Mouse (Mus musculus) stomach, embryonic 14.5 days (tissue): Measurements from ENCODE around the gene Ptgir. TPM values are rescaled to one million over a fixed set of nuclear protein-coding genes. Genes with fewer than 3 reads are reported as not detected.

Source experiments
- ATAC-seq: fragments of 200-750 bp; cut with Nextera tagmentation; 2 replicates; pipeline ENCODE4 v1.8.0; 2017; ENCODE audit warnings: low read depth, moderate TSS enrichment; ENCODE audit not compliant: insufficient number of reproducible peaks, insufficient read depth, low FRiP score
- H3K27ac ChIP-seq: fragments of 300-500 bp; sonication (generic); 2 replicates; pipeline ENCODE4 v1.5.1; 2014; ENCODE audit warnings: mild to moderate bottlenecking, low read length, moderate library complexity, mixed read lengths
- H3K27me3 ChIP-seq: fragments of 300-500 bp; sonication (generic); 2 replicates; pipeline ENCODE4 v1.6.1; 2014; ENCODE audit warnings: low read length, control low read depth, mixed read lengths; ENCODE audit not compliant: control insufficient read depth, insufficient read depth
- H3K36me3 ChIP-seq: fragments of 300-500 bp; sonication (generic); 2 replicates; pipeline ENCODE4 v1.6.1; 2014; ENCODE audit warnings: mild to moderate bottlenecking, control low read depth, low read length, moderate library complexity, mixed read lengths; ENCODE audit not compliant: control insufficient read depth, insufficient read depth
- H3K4me1 ChIP-seq: fragments of 300-500 bp; sonication (generic); 2 replicates; pipeline ENCODE4 v1.6.1; 2014; ENCODE audit warnings: low read length, control low read depth, mixed read lengths; ENCODE audit not compliant: control insufficient read depth, insufficient read depth
- H3K4me2 ChIP-seq: fragments of 300-500 bp; sonication (generic); replicated peaks from 2 replicates; pipeline ENCODE4 v1.6.1; 2014; ENCODE audit warnings: low read depth, low read length, control low read depth
- H3K4me3 ChIP-seq: fragments of 300-500 bp; sonication (generic); 2 replicates; pipeline ENCODE4 v1.5.1; 2014; ENCODE audit warnings: low read depth, low read length, control low read depth
- H3K9ac ChIP-seq: fragments of 300-500 bp; sonication (generic); replicated peaks from 2 replicates; pipeline ENCODE4 v1.6.1; 2014; ENCODE audit warnings: low read depth, mild to moderate bottlenecking, control low read depth, low read length, moderate library complexity, mixed read lengths
- H3K9me3 ChIP-seq: fragments of 300-500 bp; sonication (generic); 2 replicates; pipeline ENCODE4 v1.6.1; 2016; ENCODE audit warnings: low read depth, low read length, control low read depth; ENCODE audit not compliant: control insufficient read depth
- WGBS: fragments of 180-500 bp; shearing (Covaris S2); extraction: QIAGEN DNeasy Blood & Tissue Kit; methylation state at CpG from one replicate; pipeline ENCODE4 v1.1.7; 2014; 5-methylcytosine and 5-hydroxymethylcytosine counted together
- polyA plus RNA-seq: library from polyadenylated mRNA; unstranded; fragments of >200 nt; fragmentation: Nextera tagmentation; extraction: Ambion mirVana; gene quantifications from 2 replicates; pipeline ENCODE4 v1.2.1, GENCODE M21; 2014

Gene Ptgir
- polyA plus RNA-seq, 1 experiment from 2014 or later, result 2.0 TPM

- ATAC-seq, result no peak
- Histone ChIP-seq H3K27me3 (no peaks in the 10 kb centered on the region), H3K4me1 (peaks cover 38% of the 10 kb centered on the region), H3K9ac (no peak overlapping the region), H3K4me3 (no peak overlapping the region), H3K4me2 (no peak overlapping the region), H3K9me3 (no peaks in the 10 kb centered on the region), H3K27ac (peak overlapping the region; percentile 48; the same call in 1 of the 2 replicates), H3K36me3 (no peaks in the 10 kb centered on the region)
- 45% methylated on average over 9 of the region's 9 CpGs for WGBS
Measured at GRCm38 (mm10) chr7:16905491-16906021, 734 bp upstream of the Ptgir start.

DNA sequence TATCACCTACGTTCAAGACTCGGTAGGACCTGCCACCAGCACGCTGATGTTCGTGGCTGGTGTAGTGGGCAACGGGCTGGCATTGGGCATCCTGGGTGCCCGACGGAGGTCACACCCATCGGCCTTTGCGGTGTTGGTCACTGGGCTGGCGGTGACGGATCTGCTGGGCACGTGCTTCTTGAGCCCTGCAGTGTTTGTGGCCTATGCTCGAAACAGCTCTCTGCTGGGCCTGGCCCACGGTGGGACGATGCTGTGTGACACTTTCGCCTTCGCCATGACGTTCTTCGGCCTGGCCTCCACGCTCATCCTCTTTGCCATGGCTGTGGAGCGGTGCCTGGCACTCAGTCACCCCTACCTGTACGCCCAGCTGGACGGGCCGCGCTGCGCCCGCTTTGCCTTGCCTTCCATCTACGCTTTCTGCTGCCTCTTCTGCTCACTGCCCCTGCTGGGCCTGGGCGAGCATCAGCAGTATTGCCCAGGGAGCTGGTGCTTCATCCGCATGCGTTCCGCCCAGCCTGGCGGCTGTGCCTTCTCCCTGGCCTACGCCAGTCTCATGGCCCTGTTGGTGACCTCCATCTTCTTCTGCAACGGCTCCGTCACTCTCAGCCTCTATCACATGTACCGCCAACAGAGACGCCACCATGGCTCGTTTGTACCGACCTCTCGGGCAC is 734 bp downstream of the Ptgir start:
- Histone ChIP-seq H3K4me2 (no peak overlapping the region), H3K36me3 (no peaks in the 10 kb centered on the region), H3K9ac (no peak overlapping the region; the same call in 1 of the 2 replicates), H3K27ac (no peak overlapping the region), H3K4me3 (no peak overlapping the region), H3K27me3 (no peaks in the 10 kb centered on the region), H3K4me1 (peaks cover 38% of the 10 kb centered on the region), H3K9me3 (no peaks in the 10 kb centered on the region)
- WGBS, result 93% methylated on average over 41 of the region's 41 CpGs
- ATAC-seq, result no peak

DNA sequence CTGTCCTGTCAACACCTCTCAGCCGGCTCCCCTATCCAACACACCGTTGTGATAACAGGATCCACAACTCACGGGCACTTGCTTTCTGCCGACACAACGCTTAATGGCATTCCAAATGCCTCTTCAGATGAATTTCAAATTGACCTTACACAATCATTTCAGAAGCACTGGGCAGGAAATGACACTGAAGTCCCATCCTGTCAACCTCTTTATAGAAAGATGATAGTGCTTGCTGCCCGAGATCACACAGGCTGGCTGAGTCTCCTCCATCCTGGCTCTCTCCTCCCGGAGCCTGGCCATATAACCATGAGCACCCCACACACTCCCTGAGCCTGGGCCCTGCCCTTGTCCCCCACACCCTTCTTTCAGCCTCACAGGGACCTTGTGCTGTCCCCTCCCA is 1.6 kb downstream of the Ptgir start:
- H3K27me3 ChIP-seq, result no peaks in the 10 kb centered on the region
- H3K9ac ChIP-seq, result no peak overlapping the region
- H3K36me3 ChIP-seq, result no peaks in the 10 kb centered on the region
- ATAC-seq, result no peak
- no peak overlapping the region for H3K27ac ChIP-seq
- H3K4me2 ChIP-seq, result 0 out of 2 replicates have a peak overlapping the region, but pooled peaks have one; percentile 10
- no peaks in the 10 kb centered on the region for H3K9me3 ChIP-seq
- peaks cover 38% of the 10 kb centered on the region for H3K4me1 ChIP-seq
- 52% methylated on average over 7 of the region's 7 CpGs for WGBS
- no peak overlapping the region for H3K4me3 ChIP-seq

GRCm38 (mm10) chr7:16908367-16908766 is 2.1 kb downstream of the Ptgir start:
- Histone ChIP-seq H3K27ac (no peak overlapping the region), H3K9me3 (no peaks in the 10 kb centered on the region), H3K9ac (no peak overlapping the region), H3K27me3 (no peaks in the 10 kb centered on the region), H3K4me3 (no peak overlapping the region), H3K4me1 (peaks cover 38% of the 10 kb centered on the region), H3K4me2 (0 out of 2 replicates have a peak overlapping the region, but pooled peaks have one; percentile 10), H3K36me3 (no peaks in the 10 kb centered on the region)
- 24% methylated on average over 11 of the region's 11 CpGs for WGBS
- no peak for ATAC-seq

DNA sequence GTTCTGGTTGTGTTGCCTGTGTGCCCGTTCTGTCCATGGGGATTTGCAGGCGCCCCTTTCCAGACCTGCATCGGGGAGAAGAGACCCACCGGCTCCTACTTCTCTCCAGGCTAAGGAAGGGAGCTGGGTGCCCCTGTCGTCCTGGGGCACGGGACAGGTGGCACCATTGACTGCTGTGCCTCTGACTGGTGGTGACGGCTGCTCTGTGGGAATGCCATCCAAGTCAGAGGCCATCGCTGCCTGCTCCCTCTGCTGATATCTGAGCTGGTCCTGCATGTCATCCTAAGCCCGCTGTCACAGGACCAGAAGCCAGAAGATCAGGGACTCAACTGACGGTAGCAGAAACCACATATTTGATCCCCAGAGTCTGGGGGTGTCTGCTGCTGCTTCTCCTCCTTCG is 2.6 kb downstream of the Ptgir start:
- no peak overlapping the region for H3K4me3 ChIP-seq
- H3K27me3 ChIP-seq, result no peaks in the 10 kb centered on the region
- H3K9me3 ChIP-seq, result no peaks in the 10 kb centered on the region
- no peaks in the 10 kb centered on the region for H3K36me3 ChIP-seq
- no peak overlapping the region; the same call in 1 of the 2 replicates for H3K9ac ChIP-seq
- H3K4me2 ChIP-seq, result no peak overlapping the region; the same call in 1 of the 2 replicates
- ATAC-seq, result no peak
- WGBS, result 41% methylated on average over 11 of the region's 11 CpGs
- no peak overlapping the region; the same call in 1 of the 2 replicates for H3K27ac ChIP-seq
- peaks cover 38% of the 10 kb centered on the region for H3K4me1 ChIP-seq

DNA sequence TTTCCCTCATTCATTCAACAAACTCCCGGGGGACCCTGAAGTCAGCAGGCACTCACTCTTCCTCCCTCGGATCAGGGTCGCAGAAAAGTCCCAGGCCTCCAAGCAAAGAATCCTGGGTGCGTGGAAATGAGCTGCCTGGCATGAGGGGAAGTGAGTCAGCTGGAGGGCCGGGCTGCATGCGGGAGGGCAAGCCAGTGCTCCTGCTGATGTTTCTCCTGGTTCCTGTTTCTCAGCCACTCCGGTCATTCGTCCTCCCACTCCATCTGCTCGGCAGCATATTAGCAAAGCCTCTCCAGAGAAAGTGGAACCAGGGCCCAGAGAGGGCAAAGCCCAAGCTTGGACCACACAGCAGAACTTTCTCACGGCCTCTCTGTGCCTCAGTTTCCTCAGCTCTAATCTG is 3.6 kb downstream of the Ptgir start:
- H3K9ac ChIP-seq, result no peak overlapping the region
- no peak for ATAC-seq
- H3K27ac ChIP-seq, result no peak overlapping the region
- WGBS, result 33% methylated on average over 10 of the region's 10 CpGs
- no peaks in the 10 kb centered on the region for H3K9me3 ChIP-seq
- no peaks in the 10 kb centered on the region for H3K27me3 ChIP-seq
- no peak overlapping the region for H3K4me2 ChIP-seq
- H3K4me1 ChIP-seq, result peaks cover 38% of the 10 kb centered on the region
- H3K4me3 ChIP-seq, result no peak overlapping the region
- peaks cover 7% of the 10 kb centered on the region for H3K36me3 ChIP-seq

DNA sequence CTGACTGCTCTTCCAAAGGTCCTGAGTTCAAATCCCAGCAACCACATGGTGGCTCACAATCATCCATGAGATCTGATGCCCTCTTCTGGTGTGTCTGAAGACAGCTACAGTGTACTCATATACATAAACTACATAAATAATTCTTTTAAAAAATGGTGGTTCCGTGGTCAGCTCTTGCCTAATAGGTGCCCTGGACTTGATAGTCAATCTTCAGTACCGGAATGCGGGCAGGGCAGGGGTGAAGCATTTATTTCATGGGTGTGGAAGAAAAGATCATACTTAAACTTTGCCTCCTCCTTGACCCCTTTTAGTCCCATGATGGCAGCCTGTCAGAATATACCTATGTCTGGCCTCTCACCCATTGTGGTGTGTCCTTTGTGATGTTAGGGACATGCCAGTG is 5.6 kb downstream of the Ptgir start:
- peaks cover 26% of the 10 kb centered on the region for H3K36me3 ChIP-seq
- H3K4me2 ChIP-seq, result no peak overlapping the region
- no peak overlapping the region for H3K9ac ChIP-seq
- H3K9me3 ChIP-seq, result no peaks in the 10 kb centered on the region
- H3K4me3 ChIP-seq, result no peak overlapping the region
- no peak overlapping the region for H3K27ac ChIP-seq
- no peaks in the 10 kb centered on the region for H3K27me3 ChIP-seq
- peaks cover 20% of the 10 kb centered on the region for H3K4me1 ChIP-seq
- no peak for ATAC-seq
- 88% methylated on average over 3 of the region's 3 CpGs for WGBS

- Histone ChIP-seq H3K27ac (no peak overlapping the region), H3K36me3 (peaks cover 30% of the 10 kb centered on the region), H3K4me3 (no peak overlapping the region), H3K27me3 (no peaks in the 10 kb centered on the region), H3K4me1 (peaks cover 17% of the 10 kb centered on the region), H3K9ac (no peak overlapping the region), H3K9me3 (no peaks in the 10 kb centered on the region), H3K4me2 (no peak overlapping the region)
- no peak for ATAC-seq
- WGBS, result 61% methylated on average over 6 of the region's 6 CpGs
Measured at GRCm38 (mm10) chr7:16912360-16912759, 6.1 kb downstream of the Ptgir start.
